Mouse (Mus musculus) urinary bladder, postnatal 10 days (tissue): ENCODE data around the gene Homer1.

Experiments
- DNase-seq: peaks from one replicate; pipeline ENCODE4 v3.0.0; 2022; ENCODE audit warnings: low spot score

Homer1 gene

GRCm38 (mm10) chr13:93340555-93341278, 41.3 kb downstream of the Homer1 start:
- no peak for DNase-seq

- DNase-seq: no peak
Measured at GRCm38 (mm10) chr13:93342641-93343040, 43.2 kb downstream of the Homer1 start.

- no peak for DNase-seq
Measured at GRCm38 (mm10) chr13:93344395-93344794, 45.0 kb downstream of the Homer1 start.

DNA sequence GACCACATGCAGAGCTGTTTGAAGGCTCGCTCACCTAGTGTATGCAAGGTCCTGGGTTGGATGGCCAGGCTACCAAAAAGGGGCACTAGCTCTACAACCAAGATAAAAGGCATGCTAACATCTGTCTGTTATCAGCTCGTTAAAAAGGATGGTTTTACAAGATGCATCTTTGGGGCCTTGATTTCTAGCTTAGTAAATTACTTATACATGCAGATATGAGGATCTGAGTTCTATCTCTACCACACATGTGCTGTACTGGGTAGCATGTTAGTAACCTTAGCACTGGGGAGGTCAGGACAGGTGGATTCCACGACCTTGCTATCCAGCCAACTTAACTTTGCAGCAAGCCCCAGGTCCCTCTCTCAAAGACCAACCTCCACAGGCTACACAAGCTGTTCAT, 46.4 kb downstream of the Homer1 start:
- no peak for DNase-seq

GRCm38 (mm10) chr13:93352030-93352429, 52.6 kb downstream of the Homer1 start:
- no peak for DNase-seq

DNA sequence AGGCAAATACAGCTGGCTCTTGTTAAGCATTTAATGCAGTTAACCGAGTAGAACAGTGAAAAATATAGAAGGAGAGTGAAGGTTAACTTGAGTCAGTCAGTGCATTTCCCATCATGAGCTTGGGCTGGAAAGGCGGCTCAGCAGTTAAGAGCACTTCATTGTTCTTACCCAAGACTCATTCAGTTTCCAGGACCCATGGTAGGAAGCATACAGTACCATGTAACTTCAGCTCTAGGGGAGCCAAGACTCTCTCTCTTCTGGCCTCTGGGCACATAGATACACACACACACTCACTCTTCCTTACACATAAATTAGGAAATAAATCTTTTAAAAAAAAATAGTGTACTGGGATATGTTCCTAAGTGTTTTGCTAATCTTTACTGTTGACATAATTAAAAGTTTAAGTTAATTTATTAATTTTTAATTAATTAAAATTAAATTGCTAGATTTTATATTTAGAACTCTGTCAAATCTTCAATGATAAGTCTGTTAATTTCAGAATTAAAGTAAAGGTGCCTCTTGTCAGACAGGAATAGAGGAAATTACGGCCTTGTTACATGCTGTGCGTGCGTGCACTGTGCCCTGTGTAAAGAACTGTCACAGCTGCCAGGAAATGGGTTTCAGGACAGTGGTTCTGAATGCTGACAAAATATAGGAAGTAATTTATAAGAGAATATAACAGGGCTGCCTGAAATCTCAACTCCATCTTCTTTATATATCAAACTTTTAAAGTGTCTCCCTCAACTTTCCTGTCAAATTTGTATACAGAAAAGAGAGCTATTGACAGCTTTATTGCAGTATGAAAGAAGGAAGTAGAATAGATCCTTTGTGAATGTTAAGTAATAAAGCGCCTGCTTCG, 55.2 kb downstream of the Homer1 start:
- no peak for DNase-seq

- no peak for DNase-seq
Measured at GRCm38 (mm10) chr13:93355279-93355587, 55.8 kb downstream of the Homer1 start.

GRCm38 (mm10) chr13:93358522-93358921, 59.1 kb downstream of the Homer1 start:
- DNase-seq: no peak

GRCm38 (mm10) chr13:93367555-93367954, 68.1 kb downstream of the Homer1 start:
- no peak for DNase-seq

GRCm38 (mm10) chr13:93368812-93369584, 69.6 kb downstream of the Homer1 start:
- no peak for DNase-seq

GRCm38 (mm10) chr13:93374457-93374856, 75.0 kb downstream of the Homer1 start:
- no peak for DNase-seq

DNA sequence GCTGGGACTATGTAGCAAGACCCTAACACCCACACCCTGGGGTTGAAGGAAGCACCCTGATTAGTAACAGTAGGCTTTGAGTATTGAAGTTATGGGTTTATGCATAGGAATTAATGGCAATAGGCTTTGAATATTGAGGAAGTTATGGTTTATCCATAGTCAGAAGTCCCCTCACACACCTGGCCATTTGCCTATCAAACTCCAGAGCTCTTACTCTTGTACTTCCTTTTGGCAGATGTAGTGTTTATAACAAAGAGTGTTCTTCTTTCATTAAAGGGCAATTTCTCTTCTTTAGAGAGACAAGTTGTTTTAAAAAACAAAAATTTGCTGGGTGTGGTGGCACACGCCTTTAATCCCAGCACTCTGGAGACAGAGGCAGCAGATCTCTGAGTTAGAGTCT, 79.1 kb downstream of the Homer1 start:
- DNase-seq: no peak

DNA sequence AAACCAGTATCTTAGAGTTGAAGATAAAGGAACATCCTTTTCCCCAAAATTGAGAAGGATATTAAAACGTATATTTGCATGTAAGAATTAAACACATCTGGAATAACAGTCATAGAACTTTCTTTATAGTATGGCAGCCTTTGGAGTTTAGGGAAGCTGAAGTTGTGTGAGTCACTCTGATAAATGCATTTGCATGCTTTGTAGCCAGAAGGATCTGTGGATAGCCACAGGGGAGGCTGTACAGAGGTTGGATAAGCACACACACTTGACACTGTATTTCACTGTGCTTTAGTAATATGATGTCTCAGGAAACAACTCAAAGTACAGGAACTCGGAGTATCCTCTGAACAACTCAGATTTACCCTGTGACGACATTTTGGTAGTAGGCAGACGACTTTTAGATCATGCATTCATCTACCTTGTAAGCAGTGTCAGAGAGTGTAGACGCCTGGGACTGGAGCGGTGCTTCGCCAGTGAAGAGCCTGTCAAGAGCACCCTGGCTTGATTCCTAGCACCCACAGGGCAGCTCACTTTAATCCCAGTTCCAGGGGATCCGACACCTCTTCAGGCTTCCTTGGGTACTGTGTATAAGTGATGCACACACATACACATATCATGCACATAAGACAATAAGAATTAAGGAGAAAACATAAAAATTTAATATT, 81.1 kb downstream of the Homer1 start:
- no peak for DNase-seq

DNA sequence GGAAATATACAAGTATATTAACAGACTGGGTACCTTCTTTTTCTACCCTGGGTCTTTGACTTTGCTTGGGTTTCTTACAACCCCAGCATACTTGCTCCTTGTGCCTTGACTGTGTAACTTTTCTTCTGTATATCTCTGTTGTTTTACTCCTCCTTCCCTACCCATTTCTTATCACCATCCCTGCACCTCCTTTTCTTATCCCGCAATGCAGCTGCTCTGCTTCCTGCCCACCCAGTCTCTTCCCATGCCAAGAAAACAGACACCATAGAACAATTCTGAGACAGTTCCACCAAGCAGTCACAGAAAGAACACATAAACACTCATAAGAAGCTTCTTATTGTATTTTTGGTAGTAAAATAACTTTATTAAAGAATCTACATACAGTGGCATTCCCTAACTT, 81.9 kb downstream of the Homer1 start:
- DNase-seq: no peak

GRCm38 (mm10) chr13:93383092-93383491, 83.7 kb downstream of the Homer1 start:
- DNase-seq: no peak

DNA sequence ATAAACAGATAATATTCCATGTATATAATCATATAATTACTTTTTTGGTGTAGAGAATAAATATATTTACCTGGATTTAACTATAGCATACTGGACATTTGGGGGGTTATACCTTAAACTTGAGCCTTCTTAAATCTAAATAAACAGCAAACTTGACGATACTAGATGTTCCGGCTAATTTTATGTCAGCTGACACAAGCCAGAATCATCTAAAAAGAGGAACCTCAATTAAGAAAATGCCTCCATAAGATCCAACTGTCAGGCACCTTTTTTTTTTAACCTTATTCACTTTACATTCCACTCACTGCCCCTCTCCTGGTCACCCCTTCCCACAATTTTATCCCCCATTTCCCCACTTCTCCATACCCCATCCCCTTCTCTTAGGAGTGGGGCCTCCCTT, 84.2 kb downstream of the Homer1 start:
- DNase-seq: no peak

DNA sequence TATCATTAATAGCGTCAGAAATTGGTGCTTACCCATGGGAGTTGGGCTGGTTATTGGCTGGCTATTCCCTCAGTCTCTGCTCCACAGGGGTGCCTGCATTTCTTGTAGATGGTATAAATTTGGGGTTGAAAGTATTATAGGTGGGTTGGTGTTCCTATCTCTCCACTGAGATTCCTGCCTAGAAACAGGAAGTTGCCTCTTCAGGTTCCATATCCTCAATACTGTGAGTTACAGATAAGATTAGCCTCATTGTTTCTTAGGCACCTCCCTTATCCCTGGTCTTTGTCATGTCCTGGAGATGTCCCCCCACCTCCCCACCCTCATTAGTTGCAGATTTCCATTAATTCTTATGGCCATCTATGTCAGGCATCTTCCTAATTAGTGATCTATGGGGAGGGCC, 85.0 kb downstream of the Homer1 start:
- no peak for DNase-seq

GRCm38 (mm10) chr13:93385147-93385546, 85.7 kb downstream of the Homer1 start:
- DNase-seq: no peak

- no peak for DNase-seq
Measured at GRCm38 (mm10) chr13:93387440-93387839, 88.0 kb downstream of the Homer1 start.

DNA sequence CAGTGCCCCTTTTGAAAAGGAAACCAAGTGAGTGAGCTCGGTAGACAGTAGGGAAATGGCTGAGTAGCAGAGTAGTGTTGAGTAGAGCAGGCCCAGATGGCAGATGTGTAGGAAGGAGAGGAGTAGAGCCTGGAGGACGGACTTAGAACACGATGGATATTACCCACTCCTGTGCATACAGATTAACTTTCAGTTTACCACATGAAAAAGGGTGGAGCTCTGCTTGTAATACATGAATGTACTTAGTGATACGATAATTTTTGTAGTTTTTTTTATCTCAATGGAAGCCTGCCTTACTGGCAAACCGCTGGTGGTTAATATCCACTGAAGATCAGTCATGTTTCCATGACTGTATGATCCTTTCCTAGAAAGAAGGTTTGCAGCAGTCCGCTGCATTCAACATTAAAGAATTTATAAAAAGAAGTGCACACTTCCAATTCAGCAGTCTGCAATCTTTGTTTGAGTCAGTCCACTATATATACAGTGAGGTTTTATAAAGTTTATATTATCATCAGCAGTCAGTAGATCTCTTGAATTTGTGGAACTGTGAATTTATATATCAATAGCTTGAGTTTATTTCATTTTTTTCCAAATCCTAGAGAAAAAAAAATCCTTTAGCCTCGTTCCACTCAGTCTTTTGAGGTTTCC, 89.3 kb downstream of the Homer1 start:
- no peak for DNase-seq

DNA sequence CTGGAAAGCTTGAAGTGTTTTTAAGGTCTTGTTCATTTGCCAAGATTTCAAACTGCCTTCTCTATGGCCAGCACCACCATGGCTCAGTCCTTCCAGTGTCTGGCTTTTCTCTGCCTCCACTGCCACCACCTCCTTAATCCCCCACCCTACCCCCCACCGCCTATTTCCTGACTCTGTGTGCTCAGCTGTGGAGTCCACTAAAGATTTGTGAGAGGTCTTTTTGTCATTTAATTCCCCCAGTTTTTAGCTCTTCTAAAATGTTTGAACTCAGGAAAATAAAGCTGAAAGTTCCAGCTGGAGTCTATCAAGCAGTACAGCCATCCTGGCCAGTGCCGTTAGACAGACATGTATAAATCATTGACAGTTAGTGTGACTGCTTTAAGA, 89.8 kb downstream of the Homer1 start:
- DNase-seq: no peak

DNA sequence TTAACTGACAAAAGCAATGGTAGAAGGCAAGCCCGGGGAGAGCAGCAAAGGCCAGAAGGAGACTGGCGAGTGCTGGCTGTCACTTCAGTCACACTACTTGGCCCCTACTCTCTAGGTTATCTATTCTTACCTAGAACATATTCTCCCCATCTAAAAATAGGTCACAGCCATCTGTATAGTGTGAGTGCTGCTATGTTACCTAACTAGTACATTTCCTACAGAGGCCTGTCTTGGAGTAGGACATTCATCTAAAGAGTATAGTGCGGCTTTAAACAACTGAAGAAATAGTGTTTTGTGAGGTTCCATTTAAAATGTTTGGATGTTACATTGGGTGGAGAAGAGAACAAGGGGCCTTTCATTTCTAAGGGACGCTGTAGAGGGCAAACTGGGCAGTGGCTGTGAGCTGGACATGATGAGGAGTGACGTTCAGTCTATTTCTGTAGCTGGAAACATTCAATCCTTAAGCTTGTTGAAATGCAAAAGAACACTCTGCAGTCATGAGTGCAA, 100.3 kb downstream of the Homer1 start:
- no peak for DNase-seq
